Mouse (Mus musculus): ENCODE results near the gene Tnfrsf12a.

The Tnfrsf12a gene

GRCm38 (mm10) chr17:23677236-23677679 lies at the start of gene Tnfrsf12a:
TSS of gene Tnfrsf12a (minus strand) at chr17:23677468.
- Histone ChIP-seq H3K4me1 (replicated peaks; ENCODE audit: low read depth, low read length) (peaks cover 89% of the 10 kb centered on the region), H3K27me3 (ENCODE audit: insufficient read depth, low read length) (peaks cover 55% of the 10 kb centered on the region), H3K9me3 (ENCODE audit: low read length) (no peaks in the 10 kb centered on the region), H3K36me3 (ENCODE audit: insufficient read depth, low read length) (peaks cover 26% of the 10 kb centered on the region), H3K4me3 (replicated peaks; ENCODE audit: low read length) (peak within 1 kb of the TSS; percentile 89)
- TF ChIP-seq CTCF (conservative IDR thresholded peaks at IDR 0.05; ENCODE audit: low read length), result no peak
- no peak for TF ChIP-seq NANOG (IDR thresholded peaks at IDR 0.05; ENCODE audit: borderline replicate concordance, low read length)
- no peak for TF ChIP-seq POU5F1 (IDR thresholded peaks at IDR 0.05; ENCODE audit: borderline replicate concordance, low read length)

GRCm38 (mm10) chr17:23726758-23727142 lies 49.5 kb upstream of the Tnfrsf12a start:
- Histone ChIP-seq H3K27me3 (ENCODE audit: insufficient read depth, low read length) (peaks cover 20% of the 10 kb centered on the region), H3K9me3 (ENCODE audit: low read length) (no peaks in the 10 kb centered on the region), H3K4me3 (replicated peaks; ENCODE audit: low read length) (peak overlapping the region; percentile 94), H3K4me1 (replicated peaks; ENCODE audit: low read depth, low read length) (peaks cover 33% of the 10 kb centered on the region), H3K36me3 (ENCODE audit: insufficient read depth, low read length) (0 out of 2 replicates have a peak, but pooled peaks cover 2% of the 10 kb centered on the region)
- TF ChIP-seq NANOG (IDR thresholded peaks at IDR 0.05; ENCODE audit: borderline replicate concordance, low read length) (no peak), CTCF (conservative IDR thresholded peaks at IDR 0.05; ENCODE audit: low read length) (no peak), POU5F1 (IDR thresholded peaks at IDR 0.05; ENCODE audit: borderline replicate concordance, low read length) (no peak)

GRCm38 (mm10) chr17:23725999-23726757 lies 48.9 kb upstream of the Tnfrsf12a start, which contains the start of gene Pkmyt1:
TSS of gene Pkmyt1 (plus strand) at chr17:23726336.
- Histone ChIP-seq H3K4me1 (replicated peaks; ENCODE audit: low read depth, low read length) (peaks cover 33% of the 10 kb centered on the region), H3K36me3 (ENCODE audit: insufficient read depth, low read length) (0 out of 2 replicates have a peak, but pooled peaks cover 2% of the 10 kb centered on the region), H3K4me3 (replicated peaks; ENCODE audit: low read length) (peak within 1 kb of the TSS; percentile 94), H3K9me3 (ENCODE audit: low read length) (no peaks in the 10 kb centered on the region), H3K27me3 (ENCODE audit: insufficient read depth, low read length) (peaks cover 24% of the 10 kb centered on the region)
- TF ChIP-seq POU5F1 (IDR thresholded peaks at IDR 0.05; ENCODE audit: borderline replicate concordance, low read length) (no peak), CTCF (conservative IDR thresholded peaks at IDR 0.05; ENCODE audit: low read length) (no peak), NANOG (IDR thresholded peaks at IDR 0.05; ENCODE audit: borderline replicate concordance, low read length) (no peak)

GRCm38 (mm10) chr17:23725477-23725876 lies 48.2 kb upstream of the Tnfrsf12a start:
- H3K9me3 ChIP-seq (ENCODE audit: low read length), result no peaks in the 10 kb centered on the region
- H3K27me3 ChIP-seq (ENCODE audit: insufficient read depth, low read length), result peaks cover 30% of the 10 kb centered on the region
- TF ChIP-seq POU5F1 (IDR thresholded peaks at IDR 0.05; ENCODE audit: borderline replicate concordance, low read length) (no peak), CTCF (conservative IDR thresholded peaks at IDR 0.05; ENCODE audit: low read length) (no peak), NANOG (IDR thresholded peaks at IDR 0.05; ENCODE audit: borderline replicate concordance, low read length) (no peak)
- H3K4me3 ChIP-seq (replicated peaks; ENCODE audit: low read length), result peak overlapping the region; percentile 94
- H3K4me1 ChIP-seq (replicated peaks; ENCODE audit: low read depth, low read length), result peaks cover 34% of the 10 kb centered on the region
- H3K36me3 ChIP-seq (ENCODE audit: insufficient read depth, low read length), result 0 out of 2 replicates have a peak, but pooled peaks cover 2% of the 10 kb centered on the region

- no peak for TF ChIP-seq CTCF (conservative IDR thresholded peaks at IDR 0.05; ENCODE audit: low read length)
- TF ChIP-seq POU5F1 (IDR thresholded peaks at IDR 0.05; ENCODE audit: borderline replicate concordance, low read length), result no peak
- no peak for TF ChIP-seq NANOG (IDR thresholded peaks at IDR 0.05; ENCODE audit: borderline replicate concordance, low read length)
These were observed 45.3 kb upstream of the Tnfrsf12a start, which contains the start of gene 1520401A03Rik for GRCm38 (mm10) chr17:23722376-23723125. TSS of gene 1520401A03Rik (minus strand) at chr17:23722783.

GRCm38 (mm10) chr17:23721886-23722285 lies 44.6 kb upstream of the Tnfrsf12a start:
- no peaks in the 10 kb centered on the region for H3K9me3 ChIP-seq (ENCODE audit: low read length)
- peaks cover 56% of the 10 kb centered on the region for H3K27me3 ChIP-seq (ENCODE audit: insufficient read depth, low read length)
- H3K4me3 ChIP-seq (replicated peaks; ENCODE audit: low read length), result no peak overlapping the region
- H3K4me1 ChIP-seq (replicated peaks; ENCODE audit: low read depth, low read length), result peaks cover 22% of the 10 kb centered on the region
- TF ChIP-seq CTCF (conservative IDR thresholded peaks at IDR 0.05; ENCODE audit: low read length) (no peak), NANOG (IDR thresholded peaks at IDR 0.05; ENCODE audit: borderline replicate concordance, low read length) (no peak), POU5F1 (IDR thresholded peaks at IDR 0.05; ENCODE audit: borderline replicate concordance, low read length) (no peak)
- no peaks in the 10 kb centered on the region for H3K36me3 ChIP-seq (ENCODE audit: insufficient read depth, low read length)

More at GRCm38 (mm10) chr17:23722376-23723125, 45.3 kb upstream of the Tnfrsf12a start, which contains the start of gene 1520401A03Rik:
- Histone ChIP-seq H3K36me3 (ENCODE audit: insufficient read depth, low read length) (no peaks in the 10 kb centered on the region), H3K4me3 (replicated peaks; ENCODE audit: low read length) (no peak within 1 kb of the TSS), H3K9me3 (ENCODE audit: low read length) (no peaks in the 10 kb centered on the region), H3K27me3 (ENCODE audit: insufficient read depth, low read length) (peaks cover 56% of the 10 kb centered on the region), H3K4me1 (replicated peaks; ENCODE audit: low read depth, low read length) (peaks cover 25% of the 10 kb centered on the region)

GRCm38 (mm10) chr17:23719455-23719854 lies 42.2 kb upstream of the Tnfrsf12a start:
- H3K4me3 ChIP-seq (replicated peaks; ENCODE audit: low read length), result no peak overlapping the region
- TF ChIP-seq CTCF (conservative IDR thresholded peaks at IDR 0.05; ENCODE audit: low read length) (no peak), NANOG (IDR thresholded peaks at IDR 0.05; ENCODE audit: borderline replicate concordance, low read length) (no peak), POU5F1 (IDR thresholded peaks at IDR 0.05; ENCODE audit: borderline replicate concordance, low read length) (no peak)
- H3K36me3 ChIP-seq (ENCODE audit: insufficient read depth, low read length), result no peaks in the 10 kb centered on the region
- H3K27me3 ChIP-seq (ENCODE audit: insufficient read depth, low read length), result peaks cover 56% of the 10 kb centered on the region
- no peaks in the 10 kb centered on the region for H3K9me3 ChIP-seq (ENCODE audit: low read length)
- peaks cover 14% of the 10 kb centered on the region; the same call in 1 of the 2 replicates for H3K4me1 ChIP-seq (replicated peaks; ENCODE audit: low read depth, low read length)

GRCm38 (mm10) chr17:23717003-23717402 lies 39.7 kb upstream of the Tnfrsf12a start:
- Histone ChIP-seq H3K9me3 (ENCODE audit: low read length) (no peaks in the 10 kb centered on the region), H3K36me3 (ENCODE audit: insufficient read depth, low read length) (no peaks in the 10 kb centered on the region), H3K4me3 (replicated peaks; ENCODE audit: low read length) (no peak overlapping the region), H3K27me3 (ENCODE audit: insufficient read depth, low read length) (peaks cover 67% of the 10 kb centered on the region), H3K4me1 (replicated peaks; ENCODE audit: low read depth, low read length) (peaks cover 13% of the 10 kb centered on the region; the same call in 1 of the 2 replicates)
- no peak for TF ChIP-seq POU5F1 (IDR thresholded peaks at IDR 0.05; ENCODE audit: borderline replicate concordance, low read length)
- no peak for TF ChIP-seq CTCF (conservative IDR thresholded peaks at IDR 0.05; ENCODE audit: low read length)
